Mouse (Mus musculus) left cerebral cortex, adult 11 months (tissue): Measurements from ENCODE around the gene Vamp9.

Source experiments
- DNase-seq: peaks from one replicate; pipeline ENCODE4 v3.0.0; 2022; ENCODE audit warnings: low spot score

Vamp9 gene

GRCm38 (mm10) chr5:99941776-99942502, 35.9 kb downstream of the Vamp9 start:
- no peak for DNase-seq

DNA sequence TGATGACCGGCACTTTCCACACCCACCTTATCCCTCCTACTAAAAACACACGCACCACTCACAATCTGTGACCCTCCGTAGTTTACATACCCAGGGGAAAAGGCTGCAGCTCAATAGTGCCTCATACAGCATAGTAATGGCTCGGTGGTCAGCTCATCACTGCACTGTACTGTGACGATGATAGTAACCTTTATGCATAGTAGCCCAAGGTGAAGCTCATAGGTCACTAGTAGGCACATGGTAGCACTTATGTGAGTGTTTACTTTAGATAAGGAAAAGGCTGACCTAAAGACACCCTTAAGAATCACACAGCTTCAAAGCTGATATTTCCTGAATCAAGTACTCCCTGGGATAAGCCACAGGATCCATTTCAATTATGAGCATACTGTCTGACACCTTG, 46.5 kb downstream of the Vamp9 start:
- no peak for DNase-seq

GRCm38 (mm10) chr5:99953883-99954282, 47.8 kb downstream of the Vamp9 start:
- no peak for DNase-seq

- DNase-seq, result no peak
Measured at GRCm38 (mm10) chr5:99958666-99959065, 52.6 kb downstream of the Vamp9 start.

GRCm38 (mm10) chr5:99959236-99959936, 53.3 kb downstream of the Vamp9 start:
- DNase-seq, result no peak

DNA sequence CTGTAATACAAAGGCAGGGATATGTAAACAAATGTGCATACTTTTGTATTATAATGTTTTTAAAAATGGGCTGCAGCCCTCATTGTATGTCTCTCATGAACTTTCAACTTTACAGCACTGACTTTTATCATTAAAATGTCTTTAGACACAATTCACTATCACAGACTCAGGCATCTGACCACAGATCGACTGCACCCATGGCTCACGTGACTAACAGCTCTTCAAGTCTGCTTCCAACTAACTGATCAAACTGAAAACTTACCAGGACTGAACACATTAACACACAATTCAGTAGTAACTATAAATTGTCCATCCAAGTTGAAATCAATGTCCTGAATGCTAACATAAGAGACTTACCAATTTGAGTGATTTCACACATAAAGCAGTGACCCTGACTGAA, 53.9 kb downstream of the Vamp9 start:
- DNase-seq, result no peak

DNA sequence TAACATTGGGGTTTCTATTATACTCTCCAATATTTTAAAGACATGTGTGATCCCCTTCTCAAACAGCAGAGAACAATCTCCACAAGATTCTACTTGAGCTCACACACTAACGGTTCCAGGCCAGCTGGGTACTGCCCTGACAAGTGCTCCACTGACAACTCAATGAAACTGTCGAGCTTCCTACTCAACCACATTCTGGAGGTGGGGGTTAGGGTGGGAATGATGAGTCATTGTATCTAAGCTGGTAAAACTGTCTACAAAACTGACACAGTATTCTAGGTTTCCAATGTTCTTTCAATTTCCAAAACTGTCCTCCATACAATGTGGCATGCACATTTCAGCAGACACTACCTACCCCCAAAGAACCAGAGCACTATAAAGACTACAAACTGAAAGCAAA, 67.9 kb downstream of the Vamp9 start:
- no peak for DNase-seq

GRCm38 (mm10) chr5:99975061-99975460, 69.0 kb downstream of the Vamp9 start:
- no peak for DNase-seq

- no peak for DNase-seq
Measured at GRCm38 (mm10) chr5:99975776-99976175, 69.7 kb downstream of the Vamp9 start.

DNA sequence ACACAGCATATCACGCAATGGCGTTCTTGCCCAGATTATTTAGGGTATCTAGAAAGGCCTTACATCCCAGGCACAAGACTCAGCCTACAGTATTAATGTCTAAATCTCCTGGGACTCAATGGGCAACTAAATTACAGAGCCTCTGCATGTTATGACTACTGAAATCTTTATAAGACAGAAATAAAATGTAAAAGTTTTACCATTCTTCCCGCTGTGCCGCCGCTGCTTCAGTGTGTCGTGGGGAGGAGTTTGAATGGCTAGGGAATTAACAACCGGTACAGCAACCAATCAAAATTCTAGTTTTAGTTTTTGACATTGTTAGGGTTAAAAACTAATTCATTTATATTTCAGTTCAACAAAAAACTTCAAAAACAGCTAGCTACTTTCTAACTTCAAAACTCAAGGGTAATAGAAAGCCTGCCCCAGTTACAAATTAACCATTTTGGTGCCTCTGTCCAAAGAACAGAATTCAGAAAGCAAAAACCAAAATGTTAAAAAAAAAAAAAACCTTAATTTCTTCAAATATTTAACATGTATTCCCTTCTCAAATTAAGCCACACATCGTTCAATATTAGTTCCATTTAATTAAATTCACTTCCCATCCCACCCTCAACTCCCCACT, 70.4 kb downstream of the Vamp9 start:
- no peak for DNase-seq

GRCm38 (mm10) chr5:99977516-99978301, 71.7 kb downstream of the Vamp9 start:
- peak; percentile 47 for DNase-seq

DNA sequence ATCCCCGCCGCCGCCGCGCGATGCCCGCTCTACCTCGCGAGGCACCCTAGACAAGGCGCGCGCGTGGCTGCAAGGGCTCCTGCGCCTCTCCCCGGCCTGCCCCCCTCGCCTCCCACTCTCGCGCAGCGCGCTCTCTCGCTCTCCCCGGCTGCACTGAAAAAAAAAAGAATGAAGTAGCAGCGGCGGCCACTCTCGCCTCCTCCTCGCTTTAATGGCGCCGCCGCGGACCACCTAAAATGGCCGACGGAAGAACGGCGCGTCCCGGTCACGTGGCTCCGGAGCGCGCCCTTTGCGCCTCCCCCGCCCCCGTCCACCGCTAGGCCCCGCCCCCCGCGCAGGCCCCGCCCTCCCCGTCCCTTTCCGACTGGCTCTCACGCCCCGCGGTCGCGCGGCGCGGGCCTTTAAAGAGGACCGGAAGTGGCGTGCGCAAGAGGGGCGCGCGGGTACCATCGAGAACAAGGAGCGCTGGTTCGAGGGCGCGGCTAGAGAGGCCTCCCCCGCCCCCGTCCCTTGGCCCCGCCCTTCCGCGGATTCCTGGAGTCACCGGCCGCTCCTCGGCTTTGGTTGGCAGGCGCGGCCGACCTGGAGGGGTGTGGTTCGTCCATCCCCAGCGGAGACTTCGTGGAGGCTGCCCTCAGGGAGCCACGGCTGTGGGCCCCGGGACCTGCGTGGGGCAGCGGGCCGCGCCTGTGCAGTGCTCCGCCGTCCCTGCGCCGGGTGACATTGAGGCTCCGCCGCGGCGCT, 72.8 kb downstream of the Vamp9 start, which contains the start of the genes Hnrnpd and 4930524J08Rik:
Hnrnpd (minus strand) TSS at position 240 of the 744 bp plus-strand sequence.
4930524J08Rik (plus strand) TSS at position 363 of the 744 bp plus-strand sequence.
- DNase-seq, result peak; percentile 93

GRCm38 (mm10) chr5:99983452-99984061, 77.5 kb downstream of the Vamp9 start:
- no peak for DNase-seq

DNA sequence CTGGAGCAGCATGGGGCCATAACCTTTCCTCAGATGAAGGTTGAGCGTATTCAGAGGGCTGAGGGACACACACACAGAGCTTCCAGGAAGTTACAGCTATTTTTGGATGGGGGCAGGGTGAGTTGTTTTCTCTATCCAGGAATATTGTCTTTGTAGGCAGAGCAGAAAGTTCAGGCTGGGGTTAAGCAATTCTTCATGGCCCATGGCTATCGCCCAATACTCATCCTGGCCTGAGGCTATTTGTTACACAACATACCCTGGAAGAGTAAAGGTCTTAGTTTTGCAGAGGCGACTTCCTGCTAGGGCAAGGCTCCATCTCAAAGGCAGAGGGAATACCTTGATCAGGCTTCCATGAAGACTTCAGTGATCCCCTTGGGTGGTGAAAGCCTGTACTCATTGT, 88.1 kb downstream of the Vamp9 start:
- DNase-seq, result no peak

GRCm38 (mm10) chr5:99994680-99995079, 88.6 kb downstream of the Vamp9 start:
- DNase-seq, result no peak

- no peak for DNase-seq
Measured at GRCm38 (mm10) chr5:100000048-100000447, 94.0 kb downstream of the Vamp9 start.

DNA sequence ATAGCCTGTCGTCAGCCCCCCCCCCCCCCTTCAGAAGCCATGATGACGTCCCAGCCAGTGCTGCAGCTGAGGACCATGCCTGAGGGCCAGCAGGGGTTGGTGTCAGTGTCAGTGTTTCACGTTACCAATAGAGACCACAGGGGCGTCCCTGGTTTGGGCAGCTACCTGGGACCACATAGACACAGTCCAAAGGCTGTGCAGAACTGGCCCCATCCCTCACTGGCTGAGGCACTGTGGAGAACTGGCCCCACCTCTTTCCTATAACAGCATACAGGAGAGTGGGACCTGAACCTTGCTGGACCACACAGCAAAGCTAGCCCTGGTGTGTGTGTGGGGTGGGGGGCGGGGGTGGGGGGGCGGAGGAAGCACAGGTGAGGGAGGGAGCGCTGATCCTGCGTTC, 94.4 kb downstream of the Vamp9 start:
- DNase-seq, result no peak
